Mouse (Mus musculus) CH12.LX (cell line): Measurements from ENCODE around the gene Pcca. TPM values are rescaled to one million over a fixed set of nuclear protein-coding genes. Genes with fewer than 3 reads are reported as not detected.

Source experiments
- DNase-seq: peaks from one replicate; pipeline ENCODE4 v3.0.0-alpha.2; 2013; ENCODE audit errors: extremely low read depth
- H3K27ac ChIP-seq: 2 replicates; pipeline ENCODE4 v1.5.1; 2012; ENCODE audit warnings: low read depth, mild to moderate bottlenecking, control low read depth, moderate library complexity; ENCODE audit not compliant: insufficient read depth
- H3K27me3 ChIP-seq: replicated peaks from 2 replicates; pipeline ENCODE3; 2012; ENCODE audit warnings: inconsistent platforms
- H3K36me3 ChIP-seq, 2 experiments: replicated peaks in 1 of 2; 2 replicates each; pipeline versions ENCODE3 to v1.6.1; 2012; ENCODE audit warnings: inconsistent platforms in 1 of 2, low read length in 1 of 2, mild to moderate bottlenecking in 1 of 2, mixed read lengths in 1 of 2, moderate library complexity in 1 of 2; ENCODE audit not compliant: control insufficient read depth in 1 of 2, insufficient read depth in 1 of 2
- H3K4me1 ChIP-seq, 2 experiments: 2 replicates each; pipeline ENCODE4 v1.6.1; 2012; ENCODE audit warnings: inconsistent platforms in 1 of 2, moderate library complexity in 1 of 2; ENCODE audit not compliant: insufficient read depth in 2 of 2, control insufficient read depth in 1 of 2
- H3K4me2 ChIP-seq: 2 replicates; pipeline ENCODE4 v1.6.1; 2012; ENCODE audit warnings: low read depth, mild to moderate bottlenecking, control low read depth; ENCODE audit not compliant: poor library complexity, insufficient read depth, severe bottlenecking
- H3K4me3 ChIP-seq, 3 experiments: fragments of 150-350 bp in 1 of 3; sonication (generic) in 1 of 3; replicated peaks in 1 of 3; 2 replicates each; pipeline versions ENCODE3 to v1.5.1; 2011 to 2012; ENCODE audit warnings: low read depth in 2 of 3, low read length in 2 of 3, mild to moderate bottlenecking in 2 of 3, moderate library complexity in 2 of 3, control low read depth in 1 of 3, improper control_type of control experiment in 1 of 3, inconsistent platforms in 1 of 3, mixed read lengths in 1 of 3; ENCODE audit not compliant: poor library complexity in 1 of 3
- H3K79me2 ChIP-seq: replicated peaks from 2 replicates; pipeline ENCODE4 v1.6.1; 2012; ENCODE audit warnings: mild to moderate bottlenecking, moderate library complexity; ENCODE audit not compliant: control insufficient read depth, poor library complexity, insufficient read depth, severe bottlenecking; ENCODE audit errors: extremely low read depth
- H3K9ac ChIP-seq: 2 replicates; pipeline ENCODE4 v1.6.1; 2012; ENCODE audit warnings: low read depth, mild to moderate bottlenecking, control low read depth, moderate library complexity; ENCODE audit not compliant: insufficient read depth
- H3K9me3 ChIP-seq: replicated peaks from 2 replicates; pipeline ENCODE3; 2012; ENCODE audit warnings: low read length, inconsistent platforms, mixed read lengths
- BHLHE40 ChIP-seq: IDR thresholded peaks from 2 replicates; pipeline ENCODE4 v1.6.1; 2011; ENCODE audit warnings: mild to moderate bottlenecking, low read depth, low read length, improper control_type of control experiment
- CHD1 ChIP-seq: IDR thresholded peaks from 2 replicates; pipeline ENCODE4 v1.6.1; 2012; ENCODE audit warnings: low read depth, low read length, improper control_type of control experiment, inconsistent platforms
- E2F4 ChIP-seq: IDR thresholded peaks from 2 replicates; pipeline ENCODE4 v1.6.1; 2011; ENCODE audit warnings: low read depth, low read length, improper control_type of control experiment; ENCODE audit not compliant: insufficient replicate concordance
- ELF1 ChIP-seq: IDR thresholded peaks from 2 replicates; pipeline ENCODE4 v1.6.1; 2014; ENCODE audit warnings: low read depth, mild to moderate bottlenecking, inconsistent platforms, low read length, improper control_type of control experiment
- EP300 ChIP-seq: IDR thresholded peaks from 2 replicates; pipeline ENCODE4 v1.6.1; 2011; ENCODE audit warnings: low read length, improper control_type of control experiment
- ETS1 ChIP-seq: conservative IDR thresholded peaks from 2 replicates; pipeline ENCODE4 v1.6.1; 2012; ENCODE audit warnings: low read depth, mild to moderate bottlenecking, inconsistent platforms, low read length, improper control_type of control experiment, moderate library complexity
- GABPA ChIP-seq: IDR thresholded peaks from 2 replicates; pipeline ENCODE4 v1.6.1; 2012; ENCODE audit warnings: low read depth, low read length, improper control_type of control experiment, inconsistent platforms; ENCODE audit not compliant: insufficient replicate concordance
- JUN ChIP-seq: IDR thresholded peaks from 2 replicates; pipeline ENCODE4 v1.6.1; 2011; ENCODE audit warnings: low read depth, mild to moderate bottlenecking, low read length, improper control_type of control experiment, moderate library complexity; ENCODE audit not compliant: insufficient read depth
- JUND ChIP-seq: conservative IDR thresholded peaks from 2 replicates; pipeline ENCODE4 v1.6.1; 2011; ENCODE audit warnings: low read depth, low read length, improper control_type of control experiment
- KAT2A ChIP-seq: IDR thresholded peaks from 2 replicates; pipeline ENCODE4 v1.6.1; 2012; ENCODE audit warnings: low read length, improper control_type of control experiment, inconsistent platforms; ENCODE audit not compliant: insufficient replicate concordance
- MAFK ChIP-seq: IDR thresholded peaks from 2 replicates; pipeline ENCODE4 v1.6.1; 2011; ENCODE audit warnings: low read length, improper control_type of control experiment; ENCODE audit not compliant: insufficient replicate concordance
- MAZ ChIP-seq: IDR thresholded peaks from 2 replicates; pipeline ENCODE4 v1.6.1; 2012; ENCODE audit warnings: low read depth, mild to moderate bottlenecking, inconsistent platforms, low read length, improper control_type of control experiment, moderate library complexity
- MEF2A ChIP-seq: IDR thresholded peaks from 2 replicates; pipeline ENCODE4 v1.6.1; 2014; ENCODE audit warnings: low read depth, mild to moderate bottlenecking, inconsistent platforms, low read length, improper control_type of control experiment, borderline replicate concordance
- MXI1 ChIP-seq: IDR thresholded peaks from 2 replicates; pipeline ENCODE4 v1.6.1; 2011; ENCODE audit warnings: mild to moderate bottlenecking, low read depth, low read length, improper control_type of control experiment
- NELFE ChIP-seq: IDR thresholded peaks from 2 replicates; pipeline ENCODE4 v1.6.1; 2011; ENCODE audit warnings: low read depth, low read length, improper control_type of control experiment
- PAX5 ChIP-seq: IDR thresholded peaks from 2 replicates; pipeline ENCODE4 v1.6.1; 2012; ENCODE audit warnings: low read length, inconsistent platforms, mixed read lengths
- POLR2A ChIP-seq: IDR thresholded peaks from 2 replicates; pipeline ENCODE4 v1.6.1; 2011; ENCODE audit warnings: low read depth, mild to moderate bottlenecking, improper control_type of control experiment, low read length
- POLR2AphosphoS2 ChIP-seq: IDR thresholded peaks from 2 replicates; pipeline ENCODE4 v1.6.1; 2011; ENCODE audit warnings: low read depth, low read length, improper control_type of control experiment
- RAD21 ChIP-seq: IDR thresholded peaks from 2 replicates; pipeline ENCODE4 v1.6.1; 2011; ENCODE audit warnings: low read depth, mild to moderate bottlenecking, low read length, improper control_type of control experiment, moderate library complexity
- SMC3 ChIP-seq: IDR thresholded peaks from 2 replicates; pipeline ENCODE4 v1.6.1; 2011; ENCODE audit warnings: low read depth, low read length, improper control_type of control experiment
- UBTF ChIP-seq: IDR thresholded peaks from 2 replicates; pipeline ENCODE4 v1.6.1; 2012; ENCODE audit warnings: low read depth, mild to moderate bottlenecking, inconsistent platforms, low read length, improper control_type of control experiment, moderate library complexity
- USF2 ChIP-seq: conservative IDR thresholded peaks from 2 replicates; pipeline ENCODE4 v1.6.1; 2011; ENCODE audit warnings: low read depth, low read length, improper control_type of control experiment
- ZKSCAN1 ChIP-seq: IDR thresholded peaks from 2 replicates; pipeline ENCODE4 v1.6.1; 2012; ENCODE audit warnings: low read depth, inconsistent platforms, low read length, improper control_type of control experiment, borderline replicate concordance
- ZMIZ1 ChIP-seq: IDR thresholded peaks from 2 replicates; pipeline ENCODE4 v1.6.1; 2012; ENCODE audit warnings: low read depth, mild to moderate bottlenecking, inconsistent platforms, low read length, improper control_type of control experiment
- ZNF384 ChIP-seq: IDR thresholded peaks from 2 replicates; pipeline ENCODE4 v1.6.1; 2012; ENCODE audit warnings: low read depth, low read length, improper control_type of control experiment, inconsistent platforms
- dilution Hi-C: fragments of 300-500 bp; cut with MboI; formaldehyde crosslinking; loops from 2 replicates; pipeline ENCODE4 v1.14.3; 2020; ENCODE audit warnings: low sequenced_read_pairs; ENCODE audit not compliant: extremely low pct_unique_long_range_greater_than_20kb, extremely low pct_ligation_motif_present
- in situ Hi-C: fragments of 300-500 bp; cut with MboI; formaldehyde crosslinking; loops from 3 replicates; pipeline ENCODE4 v1.14.3; 2019; ENCODE audit warnings: low sequenced_read_pairs, low pct_ligation_motif_present, low pct_unique_long_range_greater_than_20kb, mixed read lengths
- polyA plus RNA-seq: library from polyadenylated mRNA; unstranded; fragments of >175 nt; gene quantifications from 2 replicates; pipeline ENCODE4 v1.2.1, GENCODE M21; 2012; ENCODE audit warnings: low read depth; ENCODE audit not compliant: insufficient read length
- total RNA-seq, 2 experiments: library from RNA; depleted of rRNA; stranded (reverse); fragments of 300-350 nt in 1 of 2; fragments of >200 nt in 1 of 2; gene quantifications; 2 replicates each; pipeline ENCODE4 v1.2.3; 2012 to 2014

Pcca gene
- total and polyA plus RNA-seq, 3 experiments = 11.2 to 39.0 (median 23.8) TPM

DNA sequence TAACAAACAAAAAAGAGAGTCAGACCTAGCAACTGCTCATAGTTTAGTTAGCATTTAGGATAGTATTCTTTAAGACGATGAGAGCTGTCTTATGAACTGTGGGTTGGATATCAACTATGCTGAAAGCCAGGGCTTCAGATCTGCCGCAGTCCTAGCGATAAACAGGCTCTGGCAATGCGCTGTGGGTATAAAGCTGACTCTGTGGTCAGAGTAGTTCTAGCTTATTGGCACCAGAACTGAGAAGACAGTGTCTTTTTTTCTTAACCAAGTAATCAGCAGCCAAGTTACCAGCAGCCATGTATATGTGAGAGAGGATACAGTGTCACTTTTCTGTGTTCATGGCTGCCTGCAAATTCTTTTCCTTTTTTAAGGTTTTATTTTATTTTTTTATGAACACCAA lies 154.3 kb downstream of the Pcca start:
- H3K36me3 ChIP-seq = peaks cover 3 to 33% of the 10 kb centered on the region in 2 experiments
- H3K4me1 ChIP-seq = peaks cover 8 to 26% of the 10 kb centered on the region in 2 experiments
- dilution Hi-C loops (no loop called here), in situ Hi-C loops (no loop called here)
- no peak overlapping the region for H3K27ac ChIP-seq
- no peaks in the 10 kb centered on the region for H3K27me3 ChIP-seq
- no peak overlapping the region for H3K4me2 ChIP-seq
- H3K9me3 ChIP-seq = no peaks in the 10 kb centered on the region
- no peaks in the 10 kb centered on the region for H3K79me2 ChIP-seq
- H3K4me3 ChIP-seq = no peak overlapping the region
- DNase-seq = no peak
- TF ChIP-seq E2F4 (no peak), MAFK (no peak), ELF1 (no peak), MAZ (no peak), GABPA (no peak), ZNF384 (no peak), MEF2A (no peak), PAX5 (no peak), UBTF (no peak), USF2 (no peak), JUND (no peak), POLR2A (no peak), MXI1 (no peak), EP300 (no peak), SMC3 (no peak)
- no peak overlapping the region for H3K9ac ChIP-seq

DNA sequence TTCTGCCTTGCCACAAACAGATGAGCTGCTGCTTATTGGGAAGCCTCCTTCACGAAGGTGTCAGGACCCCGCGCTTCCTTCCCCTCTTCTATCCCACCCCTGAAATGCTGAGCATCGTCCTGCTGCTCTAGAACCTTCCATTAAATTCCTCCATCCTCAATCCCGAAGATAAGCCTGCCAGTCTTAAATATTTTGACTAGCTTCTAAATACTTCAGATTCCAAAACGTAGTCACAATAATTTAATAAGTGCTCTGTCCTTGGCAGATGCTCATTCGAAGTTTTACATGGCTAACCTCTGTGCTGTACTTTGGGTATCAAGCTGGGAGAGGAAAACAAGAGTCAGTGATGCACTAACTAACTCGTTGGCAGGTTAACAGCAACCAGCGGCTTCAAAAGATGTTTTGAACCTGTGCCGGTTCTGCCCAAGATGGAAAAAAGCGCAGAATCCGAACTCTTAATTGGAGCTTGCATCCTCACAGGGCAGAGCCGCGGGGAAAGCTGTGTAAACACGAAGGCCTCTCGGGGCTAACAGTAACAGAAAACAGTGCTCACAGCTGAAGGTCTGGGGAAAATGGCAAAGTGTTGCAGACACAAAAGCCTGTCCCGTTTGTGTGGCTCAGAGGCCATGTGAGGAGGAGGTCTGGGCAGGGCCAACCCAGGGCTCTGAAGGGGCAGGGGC lies 155.2 kb downstream of the Pcca start:
- H3K27me3 ChIP-seq = no peaks in the 10 kb centered on the region
- no peak overlapping the region for H3K4me3 ChIP-seq
- no peak overlapping the region for H3K4me2 ChIP-seq
- peaks cover 3 to 32% of the 10 kb centered on the region in 2 experiments for H3K36me3 ChIP-seq
- H3K9me3 ChIP-seq = no peaks in the 10 kb centered on the region
- no peak overlapping the region for H3K9ac ChIP-seq
- H3K79me2 ChIP-seq = no peaks in the 10 kb centered on the region
- in situ Hi-C loops (no loop called here), dilution Hi-C loops (no loop called here)
- DNase-seq = no peak
- no peak for TF ChIP-seq JUN
- no peak for TF ChIP-seq JUND
- TF ChIP-seq ETS1 = no peak
- no peak for TF ChIP-seq E2F4
- no peak for TF ChIP-seq MEF2A
- no peak for TF ChIP-seq KAT2A
- TF ChIP-seq NELFE = no peak
- no peak for TF ChIP-seq BHLHE40
- no peak for TF ChIP-seq POLR2AphosphoS2
- TF ChIP-seq ZMIZ1 = no peak
- TF ChIP-seq RAD21 = no peak
- no peak for TF ChIP-seq POLR2A
- TF ChIP-seq CHD1 = no peak
- no peak for TF ChIP-seq ZKSCAN1
- H3K27ac ChIP-seq = no peak overlapping the region
- H3K4me1 ChIP-seq = peaks cover 4 to 23% of the 10 kb centered on the region in 2 experiments
